Mouse (Mus musculus): ENCODE measurements around the gene Arel1.

DNA sequence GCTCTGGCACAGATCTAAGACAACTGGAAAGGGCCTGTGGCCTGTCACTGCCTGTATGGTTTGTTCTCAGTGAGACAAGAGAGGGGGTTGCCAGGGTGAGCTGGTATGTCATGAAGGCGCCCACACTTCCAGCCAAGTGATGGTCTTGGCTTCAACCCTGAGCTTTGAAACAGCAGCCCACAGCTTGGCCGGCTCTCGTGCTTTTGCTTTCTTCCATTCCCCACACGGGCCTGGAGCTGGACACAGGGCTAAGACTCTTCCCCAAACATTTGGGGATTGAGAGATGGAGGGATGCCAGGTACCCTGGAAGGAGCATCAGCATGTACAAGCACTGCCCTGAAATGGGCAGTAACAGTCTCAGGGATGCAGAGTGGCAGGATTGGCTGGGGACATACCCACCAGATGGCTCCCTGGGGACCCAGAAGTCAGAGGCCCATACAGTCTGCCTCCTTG lies 58.0 kb downstream of the Arel1 start:
- TF ChIP-seq CTCF (IDR thresholded peaks at IDR 0.05; ENCODE audit: control insufficient read depth, insufficient read depth, insufficient read length) (no peak), MAX (IDR thresholded peaks at IDR 0.05) (no peak)

All from C2C12 (cell line).